ENCODE assay signal across 8 mouse cellular contexts in the genomic region with DNA sequence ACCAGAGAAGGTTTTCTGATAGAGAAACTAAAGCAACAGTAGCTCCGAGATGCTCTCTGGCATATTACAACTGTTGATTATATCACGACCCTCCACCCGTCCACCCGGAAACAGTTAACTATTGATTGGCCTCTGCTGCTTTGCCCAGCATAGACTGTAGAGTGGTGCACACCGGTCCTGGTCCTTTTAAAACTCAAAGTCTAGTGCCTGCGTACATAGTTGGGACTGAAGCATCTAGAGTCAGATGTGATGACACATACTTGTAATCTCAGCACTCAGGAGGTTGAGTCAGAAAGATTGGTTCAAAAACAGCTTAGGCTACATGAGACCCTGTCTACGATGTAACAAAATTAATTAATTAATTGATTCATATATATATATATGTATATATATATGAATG. TPM values are rescaled to one million over a fixed set of nuclear protein-coding genes. Genes with fewer than 3 reads are reported as not detected.
DNase-seq lines count a peak whose midpoint lies in the region; ATAC-seq and TF ChIP-seq lines count a peak whose summit lies in the region.

No protein-coding gene starts in this region.

- DNase-seq in heart, postnatal 25 days (ENCODE audit: low spot score), result no peak
- DNase-seq in forebrain, embryonic 14.5 days (ENCODE audit: low spot score), result no peak
- no peak for DNase-seq in frontal cortex, adult 2 months (ENCODE audit: extremely low spot score in 1 of 2, low spot score in 1 of 2)
- DNase-seq in adrenal gland, adult 8-10 months, result no peak
- no peak for DNase-seq in spleen, postnatal 14 days (ENCODE audit: low spot score in 2 of 2)

- intact Hi-C loops in heart, postnatal 25 days (cut with DNase I), result loop anchor here (2.0 to 5.0 kb wide), 2 partner anchors 43 to 136 kb away; a partner anchor contains a TSS

- TF ChIP-seq CTCF in E14TG2a.4 (conservative IDR thresholded peaks at IDR 0.05; ENCODE audit: low read length), result no peak

- 24% methylated on average over 7 of the region's 7 CpGs for WGBS in heart, embryonic 11.5 days (ENCODE audit: insufficient replicate concordance)
- 29% methylated on average over 7 of the region's 7 CpGs for WGBS in forebrain, embryonic 14.5 days
- 11% methylated on average over 7 of the region's 7 CpGs for WGBS in liver, embryonic 16.5 days (ENCODE audit: insufficient replicate concordance)

- peaks cover 8% of the 10 kb centered on the region for H3K4me1 ChIP-seq in heart, embryonic 11.5 days (ENCODE audit: control insufficient read depth, insufficient read depth, low read length)
- peaks cover 57% of the 10 kb centered on the region for H3K4me1 ChIP-seq in E14TG2a.4 (replicated peaks; ENCODE audit: low read depth, low read length)
- H3K4me1 ChIP-seq in forebrain, embryonic 14.5 days (ENCODE audit: control insufficient read depth, insufficient read depth, low read length), result peaks cover 12% of the 10 kb centered on the region; the same call in 1 of the 2 replicates
- H3K4me1 ChIP-seq in liver, embryonic 16.5 days (ENCODE audit: control insufficient read depth, low read depth, low read length), result peaks cover 29% of the 10 kb centered on the region

- H3K9me3 ChIP-seq in heart, embryonic 11.5 days (replicated peaks; ENCODE audit: control insufficient read depth, low read length), result no peaks in the 10 kb centered on the region
- H3K9me3 ChIP-seq in E14TG2a.4 (ENCODE audit: low read length), result no peaks in the 10 kb centered on the region
- no peaks in the 10 kb centered on the region for H3K9me3 ChIP-seq in forebrain, embryonic 14.5 days (replicated peaks; ENCODE audit: control insufficient read depth, low read length)
- no peaks in the 10 kb centered on the region for H3K9me3 ChIP-seq in liver, embryonic 16.5 days (replicated peaks; ENCODE audit: control insufficient read depth, low read length)

- no peak for ATAC-seq in heart, embryonic 11.5 days (replicated peaks; ENCODE audit: insufficient number of reproducible peaks, low FRiP score, low TSS enrichment)
- peak; percentile 37; the same call in 1 of the 2 replicates for ATAC-seq in forebrain, embryonic 14.5 days
- peak; percentile 3; the same call in 1 of the 2 replicates for ATAC-seq in liver, embryonic 16.5 days (ENCODE audit: low read depth)

- H3K4me3 ChIP-seq in heart, embryonic 11.5 days (ENCODE audit: low read depth, low read length), result peak overlapping the region; percentile 86
- H3K4me3 ChIP-seq in E14TG2a.4 (replicated peaks; ENCODE audit: low read length), result peak overlapping the region; percentile 97
- H3K4me3 ChIP-seq in forebrain, embryonic 14.5 days (ENCODE audit: low read depth, low read length), result peak overlapping the region; percentile 81
- peak overlapping the region; percentile 93 for H3K4me3 ChIP-seq in liver, embryonic 16.5 days (ENCODE audit: low read depth, low read length)

- no peaks in the 10 kb centered on the region for H3K36me3 ChIP-seq in heart, embryonic 11.5 days (ENCODE audit: control insufficient read depth, insufficient read depth, low read length)
- peaks cover 36% of the 10 kb centered on the region for H3K36me3 ChIP-seq in E14TG2a.4 (ENCODE audit: insufficient read depth, low read length)
- peaks cover 13% of the 10 kb centered on the region; the same call in 1 of the 2 replicates for H3K36me3 ChIP-seq in forebrain, embryonic 14.5 days (ENCODE audit: control insufficient read depth, insufficient read depth, low read length)
- no peaks in the 10 kb centered on the region; the same call in 1 of the 2 replicates for H3K36me3 ChIP-seq in liver, embryonic 16.5 days (ENCODE audit: control insufficient read depth, insufficient read depth)

- peak overlapping the region; percentile 74; the same call in 1 of the 2 replicates for H3K27ac ChIP-seq in heart, embryonic 11.5 days (ENCODE audit: low read depth, low read length)
- H3K27ac ChIP-seq in forebrain, embryonic 14.5 days (ENCODE audit: low read depth, low read length), result no peak overlapping the region
- H3K27ac ChIP-seq in liver, embryonic 16.5 days (ENCODE audit: low read length), result peak overlapping the region; percentile 91

- no peaks in the 10 kb centered on the region for H3K27me3 ChIP-seq in heart, embryonic 11.5 days (ENCODE audit: control insufficient read depth, insufficient read depth, low read length)
- peaks cover 10% of the 10 kb centered on the region for H3K27me3 ChIP-seq in E14TG2a.4 (ENCODE audit: insufficient read depth, low read length)
- H3K27me3 ChIP-seq in forebrain, embryonic 14.5 days (replicated peaks; ENCODE audit: control insufficient read depth, insufficient read depth, low read length), result no peaks in the 10 kb centered on the region
- no peaks in the 10 kb centered on the region for H3K27me3 ChIP-seq in liver, embryonic 16.5 days (ENCODE audit: control insufficient read depth, insufficient read depth, low read depth, low read length)

- H3K4me2 ChIP-seq in heart, embryonic 11.5 days, result peak overlapping the region; percentile 77
- H3K4me2 ChIP-seq in forebrain, embryonic 14.5 days (ENCODE audit: low read length), result peak overlapping the region; percentile 63
- H3K4me2 ChIP-seq in liver, embryonic 16.5 days (ENCODE audit: low read depth, low read length), result peak overlapping the region; percentile 91

- peak overlapping the region; percentile 80 for H3K9ac ChIP-seq in heart, embryonic 11.5 days (ENCODE audit: low read depth, low read length)
- peak overlapping the region; percentile 75 for H3K9ac ChIP-seq in forebrain, embryonic 14.5 days (ENCODE audit: low read length)
- H3K9ac ChIP-seq in liver, embryonic 16.5 days (ENCODE audit: low read depth, low read length), result peak overlapping the region; percentile 83

RNA-seq across cellular contexts. Expression of a gene that starts 0.7 kb away (rescaled TPM):
- polyA plus RNA-seq in heart, embryonic 11.5 days (2014; fragmentation: Nextera tagmentation; extraction: Ambion mirVana), result 28.4 and 29.0 TPM in 2 replicates
- total RNA-seq in heart, postnatal 25 days (2021), result 10 to 100 TPM; 13.6 to 15.2 TPM
- 17.1 and 21.0 TPM in 2 replicates for polyA plus RNA-seq in forebrain, embryonic 14.5 days (2014; fragmentation: Nextera tagmentation; extraction: Ambion mirVana)
- polyA plus RNA-seq in liver, embryonic 16.5 days (2015; fragmentation: Nextera tagmentation; extraction: Ambion mirVana), result 16.5 and 18.2 TPM in 2 replicates
- polyA plus RNA-seq in frontal cortex, adult 2 months (2012; rRNA removed), result 21.4 and 22.5 TPM in 2 replicates
- total RNA-seq in adrenal gland, adult 8-10 months (2022), result 10 to 100 TPM; 51.6 to 58.6 (median 54.9) TPM

RNA-seq across cellular contexts. Expression of a gene that starts 18.4 kb away (rescaled TPM):
- polyA plus RNA-seq in heart, embryonic 11.5 days (2014; fragmentation: Nextera tagmentation; extraction: Ambion mirVana), result not detected in 2 replicates
- total RNA-seq in heart, postnatal 25 days (2021), result not detected
- not detected in 2 replicates for polyA plus RNA-seq in forebrain, embryonic 14.5 days (2014; fragmentation: Nextera tagmentation; extraction: Ambion mirVana)
- polyA plus RNA-seq in liver, embryonic 16.5 days (2015; fragmentation: Nextera tagmentation; extraction: Ambion mirVana), result not detected in 2 replicates
- polyA plus RNA-seq in frontal cortex, adult 2 months (2012; rRNA removed), result not detected in 2 replicates
- total RNA-seq in adrenal gland, adult 8-10 months (2022), result not detected

RNA-seq across cellular contexts. Expression of a gene that starts 43.6 kb away (rescaled TPM):
- polyA plus RNA-seq in heart, embryonic 11.5 days (2014; fragmentation: Nextera tagmentation; extraction: Ambion mirVana), result 21.4 and 24.4 TPM in 2 replicates
- total RNA-seq in heart, postnatal 25 days (2021), result 10 to 100 TPM; 49.6 to 50.6 TPM
- polyA plus RNA-seq in forebrain, embryonic 14.5 days (2014; fragmentation: Nextera tagmentation; extraction: Ambion mirVana), result 26.1 and 35.1 TPM in 2 replicates
- polyA plus RNA-seq in liver, embryonic 16.5 days (2015; fragmentation: Nextera tagmentation; extraction: Ambion mirVana), result 32.8 and 36.5 TPM in 2 replicates
- 38.8 and 45.1 TPM in 2 replicates for polyA plus RNA-seq in frontal cortex, adult 2 months (2012; rRNA removed)
- total RNA-seq in adrenal gland, adult 8-10 months (2022), result 10 to 100 TPM; 60.9 to 82.3 (median 74.2) TPM
